Mouse (Mus musculus) heart, embryonic 11.5 days (tissue): ENCODE measurements around the gene Cox6b2. TPM values are rescaled to one million over a fixed set of nuclear protein-coding genes. Genes with fewer than 3 reads are reported as not detected.

Source experiments
- ATAC-seq: fragments of 200-750 bp; cut with Nextera tagmentation; replicated peaks from 2 replicates; pipeline ENCODE4 v1.8.0; 2017; ENCODE audit warnings: moderate library complexity; ENCODE audit not compliant: insufficient number of reproducible peaks, low FRiP score, low TSS enrichment
- H3K27ac ChIP-seq: fragments of 300-500 bp; sonication (generic); 2 replicates; pipeline ENCODE4 v1.5.1; 2014; ENCODE audit warnings: mild to moderate bottlenecking, low read depth, low read length
- H3K27me3 ChIP-seq: fragments of 300-500 bp; sonication (generic); 2 replicates; pipeline ENCODE4 v1.6.1; 2014; ENCODE audit warnings: mild to moderate bottlenecking, low read length, mixed read lengths; ENCODE audit not compliant: control insufficient read depth, insufficient read depth
- H3K36me3 ChIP-seq: fragments of 300-500 bp; sonication (generic); 2 replicates; pipeline ENCODE4 v1.6.1; 2014; ENCODE audit warnings: mild to moderate bottlenecking, low read length, moderate library complexity, mixed read lengths; ENCODE audit not compliant: control insufficient read depth, insufficient read depth
- H3K4me1 ChIP-seq: fragments of 300-500 bp; sonication (generic); 2 replicates; pipeline ENCODE4 v1.6.1; 2014; ENCODE audit warnings: low read length; ENCODE audit not compliant: control insufficient read depth, insufficient read depth
- H3K4me2 ChIP-seq: fragments of 300-500 bp; sonication (generic); 2 replicates; pipeline ENCODE4 v1.6.1; 2014; ENCODE audit warnings: mild to moderate bottlenecking, moderate library complexity
- H3K4me3 ChIP-seq: fragments of 300-500 bp; sonication (generic); 2 replicates; pipeline ENCODE4 v1.5.1; 2014; ENCODE audit warnings: low read depth, low read length
- H3K9ac ChIP-seq: fragments of 300-500 bp; sonication (generic); 2 replicates; pipeline ENCODE4 v1.6.1; 2014; ENCODE audit warnings: mild to moderate bottlenecking, low read depth, low read length, moderate library complexity
- H3K9me3 ChIP-seq: fragments of 300-500 bp; sonication (generic); replicated peaks from 2 replicates; pipeline ENCODE4 v1.6.1; 2016; ENCODE audit warnings: low read length; ENCODE audit not compliant: control insufficient read depth
- WGBS: fragments of 180-500 bp; shearing (Covaris S2); extraction: QIAGEN DNeasy Blood & Tissue Kit; methylation state at CpG from one replicate; pipeline ENCODE4 v1.1.7; 2014; ENCODE audit not compliant: insufficient replicate concordance; 5-methylcytosine and 5-hydroxymethylcytosine counted together
- polyA plus RNA-seq: library from polyadenylated mRNA; unstranded; fragments of >200 nt; fragmentation: Nextera tagmentation; extraction: Ambion mirVana; gene quantifications from 2 replicates; pipeline ENCODE4 v1.2.1, GENCODE M21; 2014

The Cox6b2 gene
- polyA plus RNA-seq, 1 experiment from 2014 or later, result 42.4 TPM

GRCm38 (mm10) chr7:4739041-4739543 lies 13.8 kb downstream of the Cox6b2 start:
- ATAC-seq, result no peak
- Histone ChIP-seq H3K9me3 (no peaks in the 10 kb centered on the region), H3K4me3 (peak overlapping the region; percentile 41), H3K36me3 (0 out of 2 replicates have a peak, but pooled peaks cover 3% of the 10 kb centered on the region), H3K27ac (peak overlapping the region; percentile 52), H3K4me2 (peak overlapping the region; percentile 78), H3K4me1 (peaks cover 20% of the 10 kb centered on the region), H3K9ac (peak overlapping the region; percentile 50; the same call in 1 of the 2 replicates), H3K27me3 (no peaks in the 10 kb centered on the region)
- 44% methylated on average over 10 of the region's 10 CpGs for WGBS

DNA sequence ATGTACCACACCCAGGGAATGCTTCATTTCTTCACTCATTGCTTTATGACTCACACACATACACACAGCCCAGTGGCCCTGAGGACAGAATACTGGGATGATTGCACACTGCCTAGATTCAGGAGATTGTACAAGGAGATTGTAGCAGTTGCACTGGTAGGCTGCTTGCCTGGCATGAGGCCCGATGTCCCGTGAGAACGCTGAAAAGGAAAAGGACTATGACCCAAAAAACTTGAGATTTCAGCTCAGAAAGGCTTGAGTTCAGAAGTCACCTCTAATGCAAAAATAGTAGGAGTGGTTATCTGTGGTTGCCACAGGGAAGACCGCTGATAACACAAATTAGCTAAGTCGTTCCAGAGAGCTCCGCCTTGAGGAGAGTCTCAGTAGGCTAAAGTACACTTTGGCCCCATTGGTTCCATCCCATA lies 19.9 kb downstream of the Cox6b2 start:
- Histone ChIP-seq H3K27ac (no peak overlapping the region), H3K9me3 (no peaks in the 10 kb centered on the region)
- WGBS, result 51% methylated on average over 6 of the region's 6 CpGs

DNA sequence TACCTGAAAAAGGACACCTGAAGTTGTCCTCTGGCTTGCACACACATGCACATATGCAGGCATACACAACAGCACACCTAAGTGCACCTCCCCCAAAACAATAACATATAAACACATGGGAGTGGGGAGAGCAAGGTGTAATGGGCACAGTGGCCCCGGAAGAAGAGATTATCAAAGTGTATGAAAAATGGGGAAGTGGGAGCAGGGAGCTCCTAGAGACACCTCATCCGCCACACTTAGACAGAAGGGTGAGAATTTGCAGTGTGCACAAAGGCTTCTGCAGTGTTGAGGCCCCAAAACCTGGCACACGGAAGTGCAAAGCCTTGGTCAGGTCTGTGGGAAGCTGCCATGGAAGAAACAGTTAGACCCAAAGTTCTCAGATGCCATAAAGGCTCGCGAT lies 21.8 kb downstream of the Cox6b2 start:
- Histone ChIP-seq H3K4me1 (no peaks in the 10 kb centered on the region), H3K27me3 (no peaks in the 10 kb centered on the region), H3K36me3 (no peaks in the 10 kb centered on the region), H3K4me2 (no peak overlapping the region), H3K4me3 (no peak overlapping the region), H3K9ac (no peak overlapping the region), H3K27ac (no peak overlapping the region), H3K9me3 (no peaks in the 10 kb centered on the region)
- no peak for ATAC-seq
- WGBS, result 78% methylated on average over 5 of the region's 5 CpGs

More for the DNA sequence above, 19.9 kb downstream of the Cox6b2 start:
- Histone ChIP-seq H3K4me2 (no peak overlapping the region), H3K36me3 (no peaks in the 10 kb centered on the region), H3K4me3 (no peak overlapping the region), H3K4me1 (no peaks in the 10 kb centered on the region), H3K27me3 (no peaks in the 10 kb centered on the region), H3K9ac (no peak overlapping the region)
- no peak for ATAC-seq

DNA sequence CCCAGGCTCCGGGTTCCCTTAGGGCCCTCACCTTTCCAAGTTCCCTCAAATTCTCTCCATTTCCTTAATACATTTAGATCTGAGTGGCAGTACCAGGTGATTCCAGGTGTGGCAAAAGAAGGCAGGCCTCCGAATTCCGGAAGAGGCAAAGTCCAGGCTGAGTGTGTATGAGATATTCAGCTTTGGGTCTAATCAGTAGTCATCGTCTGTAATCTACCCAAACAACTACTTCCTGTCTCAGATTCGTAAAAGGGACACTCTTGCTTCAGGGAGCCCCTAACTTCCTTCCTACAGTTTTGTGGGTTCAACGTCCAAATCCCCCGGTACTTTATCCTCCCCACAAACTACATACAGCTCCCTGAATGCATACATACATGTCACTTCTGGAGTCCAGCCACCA lies 27.7 kb downstream of the Cox6b2 start, which contains the start of gene Tmem150b:
Gene Tmem150b, minus strand, starts transcription at position 81 of the 400 bp plus-strand sequence.
- Histone ChIP-seq H3K9ac (no peak within 1 kb of the TSS), H3K4me1 (no peaks in the 10 kb centered on the region), H3K36me3 (no peaks in the 10 kb centered on the region), H3K27ac (no peak within 1 kb of the TSS), H3K4me2 (no peak within 1 kb of the TSS), H3K27me3 (no peaks in the 10 kb centered on the region), H3K4me3 (no peak within 1 kb of the TSS), H3K9me3 (no peaks in the 10 kb centered on the region)
- ATAC-seq, result no peak
- WGBS, result 66% methylated on average over 7 of the region's 7 CpGs

- Histone ChIP-seq H3K9me3 (no peaks in the 10 kb centered on the region), H3K9ac (no peak overlapping the region), H3K4me3 (no peak overlapping the region), H3K4me1 (no peaks in the 10 kb centered on the region), H3K36me3 (no peaks in the 10 kb centered on the region), H3K27me3 (no peaks in the 10 kb centered on the region), H3K27ac (no peak overlapping the region), H3K4me2 (no peak overlapping the region)
- ATAC-seq, result no peak
- WGBS, result 49% methylated on average over 3 of the region's 3 CpGs
Measured at GRCm38 (mm10) chr7:4724359-4724758, 28.5 kb downstream of the Cox6b2 start.

GRCm38 (mm10) chr7:4723508-4723907 lies 29.4 kb downstream of the Cox6b2 start:
- no peaks in the 10 kb centered on the region for H3K27me3 ChIP-seq
- peak overlapping the region; percentile 22; the same call in 1 of the 2 replicates for H3K4me3 ChIP-seq
- no peak overlapping the region for H3K27ac ChIP-seq
- H3K9me3 ChIP-seq, result no peaks in the 10 kb centered on the region
- 34% methylated on average over 12 of the region's 12 CpGs for WGBS
- no peaks in the 10 kb centered on the region for H3K4me1 ChIP-seq
- peak overlapping the region; percentile 46; the same call in 1 of the 2 replicates for H3K9ac ChIP-seq
- H3K4me2 ChIP-seq, result peak overlapping the region; percentile 59
- ATAC-seq, result no peak
- H3K36me3 ChIP-seq, result no peaks in the 10 kb centered on the region

DNA sequence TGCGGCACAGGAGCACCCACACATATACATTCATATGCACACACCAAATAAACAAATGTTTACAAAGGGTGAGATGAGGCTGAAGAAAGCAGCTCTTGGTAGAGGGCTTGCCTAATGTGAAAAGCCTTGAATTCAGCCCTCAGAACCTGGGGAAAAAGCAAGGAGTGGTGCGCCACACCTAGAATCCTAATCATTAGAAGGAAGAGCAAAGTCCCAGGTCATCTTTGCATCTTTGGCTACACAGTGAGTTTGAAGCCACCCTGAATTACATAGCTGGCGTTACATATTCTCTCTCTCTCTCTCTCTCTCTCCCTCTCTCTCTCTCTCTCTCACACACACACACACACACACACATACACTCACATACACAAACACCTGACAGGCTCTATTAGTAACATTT lies 33.6 kb downstream of the Cox6b2 start:
- H3K27ac ChIP-seq, result no peak overlapping the region
- no peaks in the 10 kb centered on the region for H3K27me3 ChIP-seq
- no peak overlapping the region for H3K9ac ChIP-seq
- no peak overlapping the region for H3K4me3 ChIP-seq
- no peak for ATAC-seq
- H3K36me3 ChIP-seq, result 0 out of 2 replicates have a peak, but pooled peaks cover 4% of the 10 kb centered on the region
- H3K9me3 ChIP-seq, result no peaks in the 10 kb centered on the region
- H3K4me2 ChIP-seq, result no peak overlapping the region
- H3K4me1 ChIP-seq, result no peaks in the 10 kb centered on the region
- WGBS, result 88% methylated on average over 3 of the region's 3 CpGs

GRCm38 (mm10) chr7:4716955-4717354 lies 35.9 kb downstream of the Cox6b2 start:
- no peaks in the 10 kb centered on the region for H3K4me1 ChIP-seq
- no peak overlapping the region for H3K9ac ChIP-seq
- WGBS, result 62% methylated on average over 6 of the region's 6 CpGs
- no peaks in the 10 kb centered on the region for H3K27me3 ChIP-seq
- no peak overlapping the region for H3K4me3 ChIP-seq
- no peak overlapping the region for H3K4me2 ChIP-seq
- ATAC-seq, result no peak
- H3K27ac ChIP-seq, result no peak overlapping the region
- H3K9me3 ChIP-seq, result no peaks in the 10 kb centered on the region
- H3K36me3 ChIP-seq, result 0 out of 2 replicates have a peak, but pooled peaks cover 4% of the 10 kb centered on the region

- Histone ChIP-seq H3K4me3 (no peak overlapping the region), H3K27ac (no peak overlapping the region), H3K36me3 (peaks cover 21% of the 10 kb centered on the region), H3K4me2 (no peak overlapping the region), H3K27me3 (no peaks in the 10 kb centered on the region), H3K9me3 (no peaks in the 10 kb centered on the region), H3K4me1 (no peaks in the 10 kb centered on the region), H3K9ac (no peak overlapping the region)
- ATAC-seq, result no peak
- 74% methylated on average over 3 of the region's 3 CpGs for WGBS
Measured at GRCm38 (mm10) chr7:4712594-4712993, 40.3 kb downstream of the Cox6b2 start.
